Mouse (Mus musculus): ENCODE data around the gene Tsc22d2. TPM values are rescaled to one million over a fixed set of nuclear protein-coding genes. Genes with fewer than 3 reads are reported as not detected.
A peak's percentile ranks its signal among the peaks of the same experiment; 100 is the strongest.
"Not testable (repeated sequence)": the region's sequence is repeated elsewhere in the genome, so short reads cannot be mapped to it uniquely, and the experiment has no call there.

Tsc22d2 gene
- total RNA-seq, 2 experiments from 2014 or later = 23.8 to 25.6 TPM

DNA sequence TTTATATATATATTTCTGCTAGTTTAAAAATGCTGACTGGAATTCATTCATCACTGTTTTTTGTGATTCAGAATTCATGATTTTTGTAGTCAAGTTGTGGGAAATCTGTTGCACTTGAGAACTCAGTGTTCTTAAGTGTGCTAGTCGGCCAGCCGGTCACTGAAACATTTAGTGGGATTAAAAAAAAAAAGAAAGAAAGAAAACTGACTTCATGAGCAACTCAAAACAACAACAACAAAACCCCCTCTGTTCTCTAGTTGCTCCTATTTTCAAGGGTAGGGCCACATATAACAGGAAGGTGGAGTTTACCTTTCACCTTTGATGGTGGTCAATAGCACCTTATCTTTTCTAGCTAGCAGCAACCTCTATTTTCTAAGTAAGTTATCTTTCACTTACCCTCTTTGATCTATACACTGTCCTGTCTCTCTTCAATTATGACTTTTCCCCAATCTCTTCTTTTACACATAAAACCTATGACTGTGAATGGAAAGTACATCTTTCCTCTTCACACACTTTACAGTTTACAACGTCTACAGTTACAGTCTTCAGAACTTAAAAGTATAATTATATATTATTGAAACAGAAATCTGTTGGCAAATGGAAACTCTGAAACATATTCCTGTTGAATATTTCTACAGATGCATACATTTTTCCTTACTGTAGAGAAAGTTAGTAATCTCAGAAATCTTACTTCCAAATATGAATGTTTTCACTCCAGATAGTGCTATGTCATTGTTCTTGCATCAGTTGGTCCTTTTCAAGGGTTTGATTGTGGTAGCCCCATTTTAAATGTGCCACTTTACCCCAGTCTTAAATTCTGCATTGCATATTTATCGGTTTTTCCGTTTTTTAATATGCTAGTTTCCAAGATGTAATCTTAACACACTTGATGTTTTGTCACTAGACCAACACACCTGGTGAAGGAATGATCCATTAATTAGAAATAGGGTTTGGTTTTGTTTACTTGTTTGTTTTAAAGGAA, 4.5 kb downstream of the Tsc22d2 start:
- no peak for DNase-seq
- intact Hi-C loops (cut with DNase I) = loop anchor here (5.0 kb wide), 2 partner anchors 87 to 572 kb away; partner anchors contain the start of gene Pfn2

DNA sequence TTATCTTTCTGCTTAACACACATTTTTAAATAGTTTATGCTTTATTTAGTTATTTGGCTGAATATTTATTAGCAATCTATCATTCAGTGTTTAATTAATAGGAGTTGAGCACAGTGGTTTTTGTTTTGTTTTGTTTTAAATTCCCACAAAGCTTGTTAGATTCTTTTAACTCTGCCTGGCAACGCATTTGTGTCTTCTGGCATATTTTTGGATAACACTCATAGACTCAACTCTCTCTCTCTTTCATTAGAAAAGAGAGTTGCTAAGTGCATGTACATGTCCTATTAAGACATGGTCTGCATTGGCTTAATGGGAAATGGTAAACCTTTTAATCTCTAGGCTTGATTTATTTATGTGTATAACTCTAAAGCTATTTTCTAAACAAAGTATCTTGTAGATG, 14.3 kb downstream of the Tsc22d2 start:
- no peak for DNase-seq
- intact Hi-C loops (cut with DNase I) = no loop called here

DNA sequence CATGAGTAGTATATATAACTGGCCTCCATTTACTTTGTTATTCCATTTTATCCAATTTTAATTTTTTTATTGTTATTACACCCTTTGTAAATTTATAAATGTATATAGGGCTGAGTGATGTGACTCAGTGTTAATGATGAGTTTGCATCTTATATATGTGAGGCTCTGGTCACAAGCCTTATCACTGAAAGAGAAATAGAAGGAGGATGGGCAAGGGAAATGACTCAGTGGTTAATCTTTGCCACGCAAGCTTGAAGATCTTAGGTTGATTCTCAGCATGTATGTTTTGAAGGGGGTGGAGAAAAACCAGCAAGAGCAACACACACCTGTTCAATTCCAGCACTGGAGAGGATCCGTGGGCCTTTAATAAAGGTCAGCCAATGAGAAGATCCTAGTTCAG, 19.9 kb downstream of the Tsc22d2 start:
- no peak for DNase-seq
- intact Hi-C loops (cut with DNase I) = no loop called here

DNA sequence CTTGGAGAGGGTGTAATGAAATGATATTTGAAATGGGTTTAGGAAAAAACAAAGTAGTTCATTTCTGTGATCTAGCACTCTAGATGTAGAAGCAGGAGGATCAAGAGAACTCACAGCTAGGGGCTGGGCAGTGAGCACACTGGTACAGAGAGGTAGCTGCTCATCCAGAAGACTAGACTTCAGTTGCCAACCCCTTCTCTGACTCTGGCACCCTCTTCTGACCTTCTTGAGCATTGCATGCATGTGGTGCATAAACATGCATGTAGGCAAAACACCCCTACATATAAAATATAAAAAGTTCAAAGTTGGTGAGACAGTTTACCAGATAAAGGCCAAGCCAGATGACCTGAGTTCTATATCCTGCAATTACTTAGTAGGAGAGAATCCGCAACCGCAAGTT, 33.7 kb downstream of the Tsc22d2 start:
- intact Hi-C loops (cut with DNase I) = no loop called here
- DNase-seq = no peak

DNA sequence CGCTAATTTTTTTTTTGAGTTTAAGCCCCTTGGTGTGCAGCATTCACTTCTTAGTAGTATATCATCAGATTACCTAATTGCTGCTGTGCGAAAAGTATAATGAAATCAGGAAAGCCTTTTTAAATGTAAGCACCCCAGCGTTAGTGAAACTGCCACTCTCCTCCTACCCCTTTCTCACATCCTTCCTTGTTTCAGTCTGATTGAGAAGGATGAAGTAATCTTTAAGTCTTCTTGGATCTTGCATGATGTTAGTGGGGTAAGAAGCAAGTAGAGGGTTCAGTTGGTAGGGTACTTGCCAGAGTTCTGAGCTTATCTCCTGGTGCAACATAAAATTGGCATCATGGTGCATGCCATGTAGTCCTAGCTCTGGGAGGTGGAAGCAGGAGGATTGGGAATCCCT, 35.0 kb downstream of the Tsc22d2 start:
- intact Hi-C loops (cut with DNase I) = no loop called here
- DNase-seq = no peak

DNA sequence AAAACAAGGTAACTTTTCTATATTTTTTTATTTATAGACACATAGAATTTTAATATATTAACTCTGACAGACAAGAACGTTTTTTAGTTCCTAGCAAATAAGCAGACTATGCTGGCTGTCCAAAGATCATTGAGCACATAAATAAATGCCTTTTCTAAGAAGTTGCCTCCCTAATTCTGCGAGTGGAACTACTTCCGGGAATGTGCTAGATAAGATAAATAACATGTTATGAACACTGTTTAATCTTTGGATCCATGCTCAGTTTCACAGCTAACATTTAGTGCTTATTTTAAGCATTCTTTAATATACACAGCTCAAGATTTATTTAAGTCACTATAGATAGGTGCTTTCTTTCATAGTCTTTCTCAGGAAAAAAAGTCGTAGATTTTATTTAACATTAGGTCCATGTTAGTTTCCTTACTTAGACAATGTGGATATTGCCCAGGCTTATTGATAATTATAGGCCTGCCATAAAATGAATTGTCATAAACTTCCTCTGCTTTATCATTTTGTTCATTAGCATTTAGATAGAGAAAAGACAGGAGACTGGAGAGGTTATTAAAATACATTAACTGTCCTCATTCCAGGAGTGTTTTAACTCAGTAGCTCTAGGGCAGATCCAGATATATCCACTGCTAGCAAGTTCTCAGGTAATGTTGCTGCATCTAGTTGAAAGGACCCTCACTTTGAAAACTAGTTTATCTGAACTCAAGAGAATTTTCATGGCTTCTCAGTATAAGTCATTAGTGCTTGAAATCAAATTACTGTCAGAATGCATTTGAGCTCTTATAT, 40.1 kb downstream of the Tsc22d2 start:
- intact Hi-C loops (cut with DNase I) = no loop called here

DNA sequence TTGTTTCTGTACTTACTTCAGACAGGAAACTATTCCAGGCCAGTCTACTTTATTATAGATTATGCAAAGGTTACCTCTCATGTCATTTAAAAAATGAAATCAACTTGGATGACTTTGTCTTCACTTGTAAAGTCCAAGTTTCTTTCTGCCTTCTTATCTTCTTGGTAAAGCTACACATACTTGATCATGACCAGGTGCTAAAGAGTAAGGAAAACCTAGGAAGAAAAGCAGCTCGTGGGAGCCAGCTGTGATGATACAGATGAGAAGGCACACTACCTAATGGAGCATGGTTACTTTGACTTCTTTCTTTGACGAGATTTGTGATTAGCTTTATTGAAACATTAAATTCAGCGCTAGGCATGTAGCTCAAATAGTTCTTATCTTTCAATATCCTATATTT, 40.7 kb downstream of the Tsc22d2 start:
- intact Hi-C loops (cut with DNase I) = no loop called here
- no peak for DNase-seq

More for the DNA sequence above, 40.1 kb downstream of the Tsc22d2 start:
- DNase-seq = no peak

DNA sequence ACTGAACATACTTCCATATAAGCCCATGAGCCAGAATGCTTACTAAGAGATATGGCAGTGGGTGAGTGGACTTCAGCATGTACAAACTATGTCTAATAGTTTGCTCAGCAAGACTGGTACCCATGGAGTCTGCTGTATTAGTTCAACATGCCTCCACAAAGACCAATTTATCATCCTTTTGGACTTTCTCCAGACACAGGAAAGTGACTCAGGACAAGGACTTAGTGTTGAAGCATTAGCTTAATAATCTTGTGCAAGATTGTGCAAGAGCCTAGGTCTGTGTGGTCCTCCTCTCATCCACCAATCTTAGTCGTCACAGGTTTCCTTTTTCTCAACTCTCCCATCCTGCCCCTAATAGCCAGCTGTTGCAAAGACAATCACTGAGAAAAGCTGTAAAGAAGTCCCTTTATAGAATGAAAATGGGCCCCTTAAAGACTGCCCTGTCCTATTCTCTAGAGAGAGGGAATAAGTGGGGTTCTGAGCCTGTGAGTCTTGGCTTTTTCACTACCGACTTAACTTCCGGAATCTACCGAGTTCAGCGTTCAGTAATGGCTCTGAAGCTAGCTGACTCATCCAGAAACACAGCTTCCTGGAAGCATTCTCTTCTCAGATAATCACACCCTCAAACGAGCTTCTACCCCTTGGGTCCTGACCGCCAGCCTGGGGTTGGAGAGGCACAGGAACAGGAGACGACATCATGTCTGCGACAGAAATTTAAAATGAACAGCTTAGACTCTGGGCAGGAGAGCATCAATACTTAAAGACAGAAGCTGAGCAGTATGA, 55.3 kb downstream of the Tsc22d2 start:
- DNase-seq = peak in 1 of 2 experiments; percentile 19
- intact Hi-C loops (cut with DNase I) = no loop called here

DNA sequence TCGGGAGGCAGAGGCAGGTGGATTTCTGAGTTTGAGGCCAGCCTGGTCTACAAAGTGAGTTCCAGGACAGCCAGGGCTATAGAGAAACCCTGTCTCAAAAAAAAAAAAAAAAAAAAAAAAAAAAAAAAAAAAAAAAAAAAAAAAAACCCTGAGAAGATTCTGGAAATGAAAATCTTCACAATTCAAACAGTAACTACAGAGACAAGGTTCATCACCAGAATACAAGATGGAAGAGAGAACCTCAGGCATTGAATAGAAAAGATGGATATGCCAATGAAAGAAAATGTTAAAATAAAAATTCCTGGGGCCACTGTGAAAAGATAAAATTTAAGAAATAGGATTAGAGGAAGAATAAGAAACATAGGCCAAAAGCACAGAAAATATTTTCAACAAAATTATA, 60.8 kb downstream of the Tsc22d2 start:
- DNase-seq; intact Hi-C loops (cut with DNase I): not testable (repeated sequence)

DNA sequence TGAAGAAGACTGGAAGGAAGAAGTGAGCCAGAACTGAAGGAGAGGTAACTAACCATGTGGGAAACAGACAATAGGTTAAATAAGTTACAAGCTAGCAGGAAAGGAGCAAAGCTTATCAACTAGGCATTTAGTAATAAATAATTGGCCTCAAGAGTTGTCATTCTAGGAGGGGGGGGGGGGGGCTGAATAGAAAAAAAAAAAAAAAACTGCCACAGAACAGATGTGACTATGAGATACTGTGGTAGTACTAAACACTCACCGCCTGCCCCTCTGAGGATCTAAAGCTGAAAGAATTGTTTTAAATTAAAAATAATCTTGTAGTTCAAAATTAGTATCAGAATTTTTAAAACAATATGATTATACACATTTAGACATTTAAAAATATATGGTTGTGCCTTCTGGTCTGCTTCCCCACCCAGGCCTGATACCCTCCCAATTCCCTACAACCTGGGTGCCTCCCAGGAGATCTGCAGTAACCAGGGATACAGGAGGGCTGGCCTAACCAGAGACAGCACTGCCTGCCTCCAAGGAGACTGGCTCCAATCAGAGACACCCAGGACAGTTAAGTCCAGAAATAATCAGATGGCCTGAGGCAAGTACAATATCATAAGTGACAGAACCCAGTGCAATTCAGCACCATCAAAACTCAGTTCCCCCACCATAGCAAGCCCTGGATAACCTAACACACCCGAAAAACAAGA, 64.4 kb downstream of the Tsc22d2 start:
- intact Hi-C loops (cut with DNase I) = no loop called here
- no peak for DNase-seq

DNA sequence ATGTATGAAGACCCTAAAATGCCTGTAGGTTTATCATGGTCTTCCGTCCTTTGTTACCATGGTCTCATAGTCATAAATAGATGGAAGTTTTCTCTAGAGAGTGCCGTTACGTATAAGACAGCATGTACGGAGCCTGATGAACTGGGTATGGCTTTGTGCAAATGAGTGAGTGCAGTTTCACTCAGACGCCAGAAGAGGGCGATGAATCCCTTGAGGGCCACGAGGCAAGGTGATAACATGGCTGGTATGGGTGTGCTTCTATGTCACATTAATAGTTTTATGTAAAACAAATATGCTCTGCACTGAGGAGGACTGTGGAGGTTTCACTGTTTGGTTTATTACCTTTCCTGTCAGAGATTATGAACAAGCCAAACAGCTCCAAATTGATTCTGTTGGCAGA, 71.4 kb downstream of the Tsc22d2 start:
- intact Hi-C loops (cut with DNase I) = no loop called here
- DNase-seq = no peak

DNA sequence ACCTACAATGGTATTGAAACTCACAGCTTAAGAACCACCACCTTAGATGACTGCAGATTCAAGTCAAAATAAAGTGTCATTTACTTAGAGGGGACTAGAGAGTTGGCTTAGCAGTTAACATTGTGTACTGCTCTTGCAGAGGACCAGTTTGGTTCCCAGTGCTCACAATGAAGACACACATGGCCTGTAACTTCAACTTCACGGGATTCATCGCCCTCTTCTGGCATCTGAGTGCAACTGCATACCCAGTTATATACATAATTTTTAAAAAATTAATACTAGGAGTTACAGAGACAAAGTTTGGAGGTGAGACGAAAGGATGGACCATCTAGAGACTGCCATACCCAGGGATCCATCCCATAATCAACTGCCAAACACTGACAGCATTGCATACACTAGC, 72.6 kb downstream of the Tsc22d2 start:
- intact Hi-C loops (cut with DNase I) = no loop called here

DNA sequence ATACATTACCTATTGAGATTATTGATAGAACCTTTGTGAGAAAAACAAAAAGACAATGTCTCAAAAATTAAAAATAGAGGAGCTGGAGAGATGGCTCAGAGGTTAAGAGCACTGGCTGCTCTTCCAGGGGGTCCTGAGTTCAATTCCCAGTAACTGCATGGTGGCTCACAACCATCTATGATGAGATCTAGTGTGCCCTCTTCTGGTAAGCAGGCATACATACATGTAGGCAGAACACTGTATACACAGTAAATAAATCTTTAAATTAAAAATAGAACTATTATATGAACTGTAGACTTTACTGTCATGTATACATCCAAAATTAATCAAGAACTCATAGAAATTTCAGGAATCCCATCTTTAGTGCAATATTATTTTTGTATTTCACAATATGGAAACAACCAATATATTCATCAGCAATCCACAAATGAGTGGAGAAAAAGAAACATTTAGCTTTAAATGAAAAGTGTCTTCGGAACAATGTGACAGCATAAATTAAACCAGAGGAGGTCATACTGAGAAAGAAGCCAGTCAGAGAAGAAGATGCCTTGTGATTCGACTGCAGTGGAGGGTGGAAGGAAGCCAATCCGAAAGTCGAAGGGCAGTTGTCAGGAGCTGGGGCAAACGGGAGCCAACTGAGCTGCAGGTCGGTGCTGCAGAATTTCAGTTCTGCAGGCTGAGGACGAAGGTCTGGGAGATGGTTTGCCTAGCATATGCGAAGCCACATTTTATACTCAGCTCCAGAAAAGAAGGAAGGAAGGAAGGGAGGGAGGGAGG, 73.7 kb downstream of the Tsc22d2 start:
- DNase-seq = no peak
- intact Hi-C loops (cut with DNase I) = loop anchor here (1.0 kb wide), 1 partner anchor 324 kb away; no protein-coding TSS in a partner anchor

More for the DNA sequence above, 72.6 kb downstream of the Tsc22d2 start:
- no peak for DNase-seq

DNA sequence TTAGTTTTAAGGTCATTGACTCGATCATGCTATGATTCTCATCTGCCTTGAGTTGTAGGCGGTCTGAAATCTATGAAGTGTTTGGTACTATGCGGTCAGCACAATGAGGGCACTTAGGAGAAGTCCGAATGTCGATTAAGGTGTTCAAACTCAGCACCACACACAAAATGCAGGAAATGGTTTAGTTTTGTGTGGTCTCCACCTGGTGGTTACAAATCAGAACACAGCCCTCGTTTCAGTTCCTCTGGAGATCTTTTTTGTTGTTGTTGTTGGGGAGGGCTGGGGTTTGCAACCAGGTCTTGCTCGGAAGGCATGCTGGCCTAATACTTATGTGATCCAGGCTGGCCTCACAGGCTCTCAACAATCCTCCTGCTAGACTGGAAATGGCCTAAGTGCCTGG, 76.3 kb downstream of the Tsc22d2 start:
- intact Hi-C loops (cut with DNase I) = loop anchor here (1.0 to 2.0 kb wide), 3 partner anchors 76 to 644 kb away; partner anchors contain the start of gene Tsc22d2
- peak; percentile 27 to 38 for DNase-seq

DNA sequence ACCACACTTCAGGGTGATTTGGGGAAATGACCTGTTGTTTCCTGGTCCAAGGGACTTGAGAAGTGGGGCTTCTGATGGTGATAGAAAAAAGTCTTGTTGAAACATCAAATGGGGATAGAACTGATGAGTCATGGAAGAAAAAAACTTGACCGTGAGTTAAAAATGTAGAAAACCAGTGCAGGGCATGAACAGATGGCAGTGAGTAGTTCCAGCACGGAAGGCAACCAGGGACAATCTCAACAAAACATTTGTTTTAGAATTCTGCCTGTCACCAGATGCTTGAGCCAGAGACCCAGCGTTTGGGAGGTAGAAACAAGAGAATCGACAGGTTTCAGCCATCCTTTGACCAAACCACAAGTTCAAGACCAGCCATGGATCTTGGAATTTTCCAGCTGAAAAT, 79.1 kb downstream of the Tsc22d2 start:
- intact Hi-C loops (cut with DNase I) = no loop called here
- no peak for DNase-seq

DNA sequence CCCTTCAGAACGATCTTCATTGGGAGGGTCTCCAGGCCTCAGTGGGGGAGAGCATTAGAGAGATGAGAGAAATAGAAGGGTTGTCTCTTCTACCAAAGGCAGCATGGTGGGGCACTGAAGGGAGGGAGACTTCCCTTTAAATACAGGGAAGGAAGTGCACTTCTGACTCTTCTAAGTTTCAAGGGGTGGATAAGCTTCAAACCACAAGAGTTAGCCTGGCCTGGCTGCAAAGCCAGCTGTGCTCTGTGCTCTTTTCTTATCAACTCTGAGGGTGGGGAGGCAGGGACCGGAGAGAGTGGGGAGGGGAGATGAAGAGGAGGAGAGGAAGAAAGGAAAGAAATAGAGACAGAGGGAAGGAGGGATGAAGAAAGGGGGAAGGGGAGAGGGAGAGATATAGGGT, 87.4 kb downstream of the Tsc22d2 start:
- no peak for DNase-seq
- intact Hi-C loops (cut with DNase I) = no loop called here

DNA sequence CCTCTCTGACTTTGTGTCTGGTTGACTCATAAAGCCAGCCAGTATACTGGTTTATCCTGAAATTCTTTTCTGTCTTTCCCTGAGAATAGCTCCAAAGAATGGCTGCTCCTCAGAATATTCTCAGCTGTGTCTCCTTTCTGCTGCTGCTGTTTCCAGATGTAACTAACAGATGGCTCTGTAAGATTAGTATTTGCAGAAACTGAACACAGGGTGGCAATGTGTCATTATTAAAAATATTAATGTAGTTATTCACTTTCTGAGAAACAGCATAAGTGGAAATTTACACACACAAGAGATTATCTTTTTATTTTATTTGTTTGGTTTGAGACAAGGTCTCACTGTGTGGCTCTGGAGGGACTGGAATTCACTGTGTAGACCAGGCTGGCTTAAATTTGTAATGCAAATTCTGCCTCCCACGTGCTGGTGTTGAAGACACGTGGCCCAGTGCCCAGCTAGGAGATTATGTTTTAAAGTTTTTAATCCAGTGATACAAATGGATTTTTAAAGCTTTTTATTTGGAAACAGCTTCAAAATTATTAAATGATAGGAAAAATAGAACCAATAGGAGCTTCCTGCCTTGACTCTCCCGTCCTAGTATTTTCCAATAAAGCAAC, 89.3 kb downstream of the Tsc22d2 start:
- intact Hi-C loops (cut with DNase I) = no loop called here
- no peak for DNase-seq

DNA sequence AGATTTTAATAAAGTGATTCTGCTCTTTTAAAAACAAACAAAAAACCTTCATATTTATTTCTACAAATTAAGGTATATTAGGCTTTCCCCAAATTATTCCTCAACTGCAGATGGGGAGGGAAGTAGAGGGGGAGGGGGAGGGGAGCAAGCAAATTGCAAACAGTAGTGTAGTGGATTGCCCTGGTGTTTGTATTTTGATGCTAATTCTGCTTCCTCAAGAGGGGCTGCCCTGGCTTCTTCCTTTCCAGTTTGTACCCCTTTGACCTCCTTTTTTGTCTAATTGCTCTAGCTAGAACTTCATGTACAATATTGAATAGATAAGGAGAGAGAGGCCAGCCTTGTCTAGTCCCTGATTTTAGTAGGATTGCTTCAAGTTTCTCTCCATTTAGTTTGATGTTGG, 90.2 kb downstream of the Tsc22d2 start:
- intact Hi-C loops (cut with DNase I) = no loop called here
- no peak for DNase-seq
